Mouse (Mus musculus) small intestine, adult 2 months (tissue): Measurements from ENCODE around the gene Cpm. TPM values are rescaled to one million over a fixed set of nuclear protein-coding genes. Genes with fewer than 3 reads are reported as not detected.

Experiments
- H3K27ac ChIP-seq: fragments of 200-500 bp; 2 replicates; pipeline ENCODE4 v1.5.1; 2012; ENCODE audit warnings: low read depth, low read length, control low read depth, inconsistent platforms; ENCODE audit not compliant: insufficient read depth
- H3K27me3 ChIP-seq: fragments of 200-500 bp; 2 replicates; pipeline ENCODE4 v1.6.1; 2012; ENCODE audit warnings: mild to moderate bottlenecking, moderate library complexity, low read length, inconsistent platforms; ENCODE audit not compliant: control insufficient read depth, insufficient read depth
- H3K36me3 ChIP-seq: fragments of 200-500 bp; 2 replicates; pipeline ENCODE4 v1.6.1; 2012; ENCODE audit warnings: mild to moderate bottlenecking, low read length, control low read depth, inconsistent platforms; ENCODE audit not compliant: control insufficient read depth, insufficient read depth
- H3K4me1 ChIP-seq: fragments of 200-500 bp; 2 replicates; pipeline ENCODE4 v1.6.1; 2012; ENCODE audit warnings: low read length, inconsistent platforms, mixed read lengths; ENCODE audit not compliant: control insufficient read depth, insufficient read depth, insufficient read length
- H3K4me3 ChIP-seq: fragments of 200-500 bp; 2 replicates; pipeline ENCODE4 v1.5.1; 2012; ENCODE audit warnings: low read depth, mild to moderate bottlenecking, control low read depth, inconsistent platforms, low read length, moderate library complexity
- CTCF ChIP-seq: fragments of 200-500 bp; IDR thresholded peaks from 2 replicates; pipeline ENCODE4 v1.5.1; 2012; ENCODE audit warnings: low read depth, mild to moderate bottlenecking, control low read depth, inconsistent platforms, low read length, moderate library complexity, mixed read lengths; ENCODE audit not compliant: insufficient replicate concordance, insufficient read length; ENCODE audit errors: extremely low read depth
- POLR2A ChIP-seq: fragments of 200-500 bp; IDR thresholded peaks from 2 replicates; pipeline ENCODE4 v1.6.1; 2012; ENCODE audit warnings: low read depth, mild to moderate bottlenecking, control low read depth, inconsistent platforms, low read length, moderate library complexity
- WGBS: fragments of 180-500 bp; shearing (Covaris S2); methylation state at CpG from one replicate; pipeline ENCODE4 v1.1.7; 2018; 5-methylcytosine and 5-hydroxymethylcytosine counted together
- polyA plus RNA-seq: library from polyadenylated mRNA; depleted of rRNA; stranded (reverse); fragments of >200 nt; gene quantifications from 2 replicates; pipeline ENCODE4 v1.2.3, GENCODE M21; 2012

Cpm gene
- polyA plus RNA-seq, 1 experiment, result 13.8 TPM

GRCm38 (mm10) chr10:117695605-117696004 lies 66.3 kb downstream of the Cpm start:
- Histone ChIP-seq H3K27ac (no peak overlapping the region), H3K4me3 (no peak overlapping the region), H3K27me3 (no peaks in the 10 kb centered on the region), H3K36me3 (peaks cover 78% of the 10 kb centered on the region), H3K4me1 (no peaks in the 10 kb centered on the region)
- 94% methylated on average over 4 of the region's 4 CpGs for WGBS
- TF ChIP-seq POLR2A, result no peak
- no peak for TF ChIP-seq CTCF

- H3K4me3 ChIP-seq, result no peak overlapping the region
- TF ChIP-seq POLR2A, result no peak
- TF ChIP-seq CTCF, result no peak
- H3K4me1 ChIP-seq, result no peaks in the 10 kb centered on the region
- H3K27ac ChIP-seq, result no peak overlapping the region
- peaks cover 77% of the 10 kb centered on the region for H3K36me3 ChIP-seq
- 88% methylated on average over 8 of the region's 8 CpGs for WGBS
- H3K27me3 ChIP-seq, result no peaks in the 10 kb centered on the region
Measured at GRCm38 (mm10) chr10:117696021-117696826, 66.9 kb downstream of the Cpm start.

GRCm38 (mm10) chr10:117696827-117697560 lies 67.7 kb downstream of the Cpm start:
- H3K27me3 ChIP-seq, result no peaks in the 10 kb centered on the region
- no peak overlapping the region for H3K27ac ChIP-seq
- 92% methylated on average over 6 of the region's 6 CpGs for WGBS
- H3K4me1 ChIP-seq, result no peaks in the 10 kb centered on the region
- H3K36me3 ChIP-seq, result peaks cover 79% of the 10 kb centered on the region
- TF ChIP-seq CTCF, result no peak
- no peak for TF ChIP-seq POLR2A
- no peak overlapping the region for H3K4me3 ChIP-seq

GRCm38 (mm10) chr10:117697561-117698115 lies 68.3 kb downstream of the Cpm start:
- peaks cover 75% of the 10 kb centered on the region for H3K36me3 ChIP-seq
- TF ChIP-seq CTCF (no peak), POLR2A (no peak)
- no peak overlapping the region for H3K27ac ChIP-seq
- no peak overlapping the region for H3K4me3 ChIP-seq
- no peaks in the 10 kb centered on the region for H3K27me3 ChIP-seq
- no peaks in the 10 kb centered on the region for H3K4me1 ChIP-seq
- WGBS, result 98% methylated on average over 3 of the region's 3 CpGs

GRCm38 (mm10) chr10:117698313-117699138 lies 69.2 kb downstream of the Cpm start:
- Histone ChIP-seq H3K4me1 (no peaks in the 10 kb centered on the region), H3K4me3 (no peak overlapping the region), H3K27ac (no peak overlapping the region), H3K36me3 (peaks cover 77% of the 10 kb centered on the region), H3K27me3 (no peaks in the 10 kb centered on the region)
- 95% methylated on average over 10 of the region's 10 CpGs for WGBS
- TF ChIP-seq CTCF (no peak), POLR2A (no peak)

- TF ChIP-seq CTCF (no peak), POLR2A (no peak)
- 98% methylated on average over 4 of the region's 4 CpGs for WGBS
- H3K4me3 ChIP-seq, result no peak overlapping the region
Measured at GRCm38 (mm10) chr10:117699914-117700313, 70.6 kb downstream of the Cpm start.

More at GRCm38 (mm10) chr10:117699914-117700313, 70.6 kb downstream of the Cpm start:
- Histone ChIP-seq H3K27me3 (no peaks in the 10 kb centered on the region), H3K36me3 (peaks cover 77% of the 10 kb centered on the region), H3K27ac (no peak overlapping the region), H3K4me1 (no peaks in the 10 kb centered on the region)
